Mouse (Mus musculus): ENCODE results near the gene Clstn2.

Gene Clstn2

DNA sequence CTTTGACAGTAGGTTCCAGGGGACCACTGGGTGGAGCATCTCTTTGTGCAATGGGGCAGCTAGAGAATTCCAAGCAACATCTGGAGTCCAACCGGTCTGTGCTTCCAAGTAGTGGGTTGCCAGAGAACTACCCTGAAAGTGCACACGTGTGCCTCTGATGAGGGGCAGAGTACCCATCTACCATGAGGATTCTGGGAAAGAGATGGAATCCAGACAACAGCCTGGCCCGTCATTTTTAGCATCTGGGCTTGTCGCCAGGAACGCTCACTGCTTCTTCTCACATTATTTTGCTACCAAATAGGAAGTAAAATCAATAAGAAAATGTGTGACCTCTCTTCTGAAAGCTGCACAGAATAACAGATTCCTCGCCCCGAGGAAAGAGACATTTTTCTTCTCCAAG, 462.1 kb downstream of the Clstn2 start:
- no peak for DNase-seq (ENCODE audit: low read depth, low spot score)

DNA sequence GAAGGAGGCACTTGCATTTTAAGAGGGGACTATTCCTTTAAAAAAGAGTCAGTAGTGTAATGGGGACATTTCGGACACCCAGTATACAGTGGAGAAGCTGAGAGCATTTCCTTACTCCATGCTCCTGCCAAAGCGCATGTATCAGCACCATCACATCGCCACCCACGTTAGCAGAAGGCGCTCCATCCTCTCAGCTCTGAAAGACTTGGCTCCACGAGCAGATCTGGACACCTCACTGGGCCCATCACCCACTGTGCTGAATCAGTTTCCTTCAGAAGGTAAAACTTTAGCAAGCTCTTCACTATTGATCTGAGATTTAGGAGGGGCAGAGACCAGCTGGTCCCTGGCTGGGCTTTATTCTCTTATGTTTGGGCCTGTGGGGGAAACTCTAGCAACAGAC, 469.9 kb downstream of the Clstn2 start:
- no peak for DNase-seq (ENCODE audit: low read depth, low spot score)

- DNase-seq (ENCODE audit: low read depth, low spot score) = no peak
Measured at GRCm38 (mm10) chr9:97544359-97544758, 488.6 kb downstream of the Clstn2 start.

DNA sequence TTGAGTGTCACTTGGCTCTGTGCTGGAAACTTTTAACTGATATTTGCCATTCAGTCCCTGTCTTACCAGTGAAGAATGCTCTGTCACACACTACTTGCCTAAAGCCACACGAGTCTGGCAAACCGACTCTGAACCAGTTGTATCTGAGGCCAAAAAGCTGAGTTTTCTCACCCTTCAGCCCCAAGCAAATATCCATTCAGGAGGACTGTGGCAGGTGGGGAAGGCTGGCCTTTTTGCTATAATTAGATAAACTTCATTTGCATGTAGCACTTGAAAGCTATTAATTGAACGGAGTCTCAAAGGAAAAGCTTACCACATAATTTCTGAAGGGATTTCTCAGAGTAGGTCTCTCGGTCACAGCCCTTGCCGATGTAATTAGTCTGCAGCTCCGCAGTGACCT, 491.6 kb downstream of the Clstn2 start:
- no peak for DNase-seq (ENCODE audit: low read depth, low spot score)

GRCm38 (mm10) chr9:97538075-97538779, 494.8 kb downstream of the Clstn2 start:
- no peak for DNase-seq (ENCODE audit: low read depth, low spot score)

- no peak for DNase-seq (ENCODE audit: low read depth, low spot score)
Measured at GRCm38 (mm10) chr9:97534196-97534595, 498.8 kb downstream of the Clstn2 start.

DNA sequence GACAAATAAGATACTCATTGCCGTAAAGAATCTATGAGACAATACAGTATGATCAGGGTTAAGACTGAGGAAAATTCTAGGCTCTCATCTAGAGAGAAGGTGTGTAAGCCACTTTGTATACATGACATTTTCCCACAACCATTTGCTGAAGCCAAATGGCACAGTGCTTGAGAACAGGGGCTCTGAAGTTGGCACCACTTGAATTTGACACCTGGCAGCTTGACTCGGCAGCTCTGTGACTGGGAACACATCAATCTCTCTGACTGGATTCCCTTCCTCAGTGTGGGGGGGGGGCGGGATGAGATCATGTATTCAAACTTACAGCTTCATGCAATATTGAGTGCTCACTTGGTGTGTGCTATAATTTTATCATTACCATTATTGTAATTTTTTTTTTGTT, 499.7 kb downstream of the Clstn2 start:
- DNase-seq (ENCODE audit: low read depth, low spot score) = no peak

DNA sequence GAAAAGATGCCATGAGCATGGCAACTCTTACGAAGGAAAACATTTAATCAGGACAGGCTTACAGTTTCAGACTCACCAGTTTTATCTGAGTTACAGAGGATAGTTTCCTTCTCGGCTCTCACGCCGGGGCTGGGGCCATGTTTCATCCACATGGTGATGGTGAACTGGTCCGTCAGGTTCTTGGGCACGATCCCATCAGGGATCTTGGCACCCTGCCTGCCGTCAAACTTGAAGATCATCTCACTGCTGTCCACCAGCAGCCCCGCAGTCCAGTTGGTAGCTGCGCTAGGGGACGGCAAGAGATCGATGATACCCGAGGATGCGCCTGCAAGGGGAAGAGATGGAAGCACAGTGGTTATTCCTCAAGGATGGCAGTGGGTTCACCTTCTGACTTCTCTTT, 500.4 kb downstream of the Clstn2 start:
- DNase-seq (ENCODE audit: low read depth, low spot score) = no peak

GRCm38 (mm10) chr9:97527926-97528325, 505.1 kb downstream of the Clstn2 start:
- DNase-seq (ENCODE audit: low read depth, low spot score) = no peak

DNA sequence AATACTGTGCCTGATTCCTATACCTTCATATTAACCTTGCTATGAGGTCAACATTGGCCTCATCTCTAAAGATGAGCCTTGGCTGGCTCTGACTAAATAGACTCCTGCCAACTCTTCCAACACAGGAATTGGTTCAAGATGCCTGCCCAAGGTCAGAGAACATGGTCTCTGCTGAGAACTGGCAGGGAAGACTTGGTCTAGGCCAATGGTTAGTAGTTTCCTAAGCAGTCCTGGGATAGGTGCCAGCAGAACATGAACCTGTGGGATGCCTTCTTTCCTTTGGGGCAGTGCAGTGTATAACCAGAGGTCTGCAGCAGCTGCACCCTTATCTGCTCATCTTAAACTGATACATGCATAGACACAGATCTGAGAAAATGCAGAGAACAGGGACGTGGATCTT, 505.7 kb downstream of the Clstn2 start:
- DNase-seq (ENCODE audit: low read depth, low spot score) = no peak

- no peak for DNase-seq (ENCODE audit: low read depth, low spot score)
Measured at GRCm38 (mm10) chr9:97525563-97525962, 507.4 kb downstream of the Clstn2 start.

DNA sequence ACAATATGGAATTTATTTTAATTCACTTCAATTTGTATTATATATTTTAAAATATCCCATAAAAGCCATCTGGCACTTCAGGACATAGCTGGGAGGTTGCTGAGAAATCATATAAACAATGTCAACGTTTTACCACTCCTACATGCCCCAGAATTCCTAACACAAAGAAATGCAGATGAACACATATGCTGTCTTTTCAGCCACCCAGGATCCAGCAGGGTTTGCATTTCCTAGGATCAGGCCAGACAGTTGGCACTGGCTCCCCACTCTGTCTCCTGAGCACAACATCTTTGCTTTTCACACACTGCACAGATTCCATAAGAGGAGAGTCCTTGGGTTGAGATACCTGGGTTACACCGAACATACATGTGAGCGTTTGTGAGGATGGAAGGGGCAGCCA, 508.1 kb downstream of the Clstn2 start:
- DNase-seq (ENCODE audit: low read depth, low spot score) = no peak

DNA sequence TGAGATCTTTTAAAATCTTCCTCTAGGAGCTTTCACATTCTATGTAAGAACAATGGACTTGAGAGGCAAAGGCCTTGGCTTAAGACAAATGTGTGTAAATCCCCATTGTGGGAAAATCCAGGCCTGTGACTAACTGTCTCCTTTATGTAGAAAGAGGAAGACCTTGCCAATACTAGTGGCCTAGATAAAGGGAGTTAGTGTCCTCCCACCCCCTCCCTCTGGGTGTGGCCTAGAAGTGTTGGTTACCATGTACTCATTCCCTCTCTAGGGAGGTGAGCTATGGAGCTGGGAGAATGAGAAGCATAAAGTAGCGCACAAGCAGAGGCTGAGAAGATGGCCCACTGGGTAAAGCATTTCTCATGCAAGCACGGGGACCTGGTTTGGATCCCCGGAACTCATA, 512.2 kb downstream of the Clstn2 start:
- no peak for DNase-seq (ENCODE audit: low read depth, low spot score)

DNA sequence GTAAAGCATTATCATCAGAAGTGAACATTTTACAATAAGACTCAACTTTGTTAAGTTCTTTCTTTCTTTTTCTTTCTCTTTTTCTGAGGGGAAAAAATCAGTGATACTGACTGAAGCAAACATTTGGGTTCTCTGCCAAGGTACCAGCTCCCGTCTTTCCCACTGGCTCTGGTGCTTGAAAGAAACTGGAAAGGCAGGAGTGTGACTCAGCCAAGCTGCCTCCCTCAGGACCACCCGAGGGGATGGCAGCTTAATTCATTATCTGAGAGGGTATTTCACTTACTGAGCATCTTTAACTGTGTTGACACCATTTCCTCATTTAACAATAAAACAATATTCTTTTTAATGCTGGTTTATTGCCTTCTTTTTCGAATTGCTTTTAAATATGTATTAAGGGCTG, 516.0 kb downstream of the Clstn2 start:
- no peak for DNase-seq (ENCODE audit: low read depth, low spot score)

DNA sequence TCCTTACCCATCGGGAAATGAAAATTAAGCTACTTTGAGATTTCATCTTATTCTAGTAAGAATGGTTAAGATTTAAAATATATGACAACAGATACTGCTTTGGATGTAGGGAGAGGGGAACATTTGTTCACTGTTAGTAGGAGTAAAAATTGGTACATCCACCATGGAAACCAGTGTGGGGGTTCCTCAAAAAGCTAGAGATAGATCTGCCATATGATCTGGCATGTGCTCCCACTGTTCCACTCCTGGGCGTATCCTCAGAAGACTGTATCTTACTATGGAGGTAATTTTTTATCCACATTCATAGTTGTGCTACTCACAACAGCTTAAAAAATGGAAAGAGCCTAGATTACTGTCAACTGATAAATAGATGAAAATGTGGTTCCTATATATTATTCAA, 518.3 kb downstream of the Clstn2 start:
- no peak for DNase-seq (ENCODE audit: low read depth, low spot score)

- no peak for DNase-seq (ENCODE audit: low read depth, low spot score)
Measured at GRCm38 (mm10) chr9:97512282-97512850, 520.6 kb downstream of the Clstn2 start.

DNA sequence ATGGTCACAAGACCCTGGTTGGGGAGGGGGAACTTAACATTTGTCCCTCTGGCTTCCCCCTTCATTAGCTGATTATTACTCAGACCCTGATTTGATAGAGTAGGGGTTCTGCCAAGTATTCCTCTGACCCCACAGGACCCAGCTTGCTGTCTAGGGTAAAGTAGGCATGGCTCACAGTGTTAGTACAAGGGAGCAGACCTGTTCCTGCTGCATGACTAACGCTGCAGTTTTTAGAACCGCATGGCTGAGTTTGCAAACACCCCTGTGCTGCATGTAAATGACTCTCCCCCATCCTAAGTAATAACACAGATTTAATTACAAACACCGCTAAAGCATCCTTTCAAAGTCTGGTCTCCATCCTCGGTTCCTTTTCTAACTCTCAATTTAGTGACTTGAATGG, 531.6 kb downstream of the Clstn2 start:
- DNase-seq (ENCODE audit: low read depth, low spot score) = no peak

- no peak for DNase-seq (ENCODE audit: low read depth, low spot score)
Measured at GRCm38 (mm10) chr9:97495056-97495455, 537.9 kb downstream of the Clstn2 start.

GRCm38 (mm10) chr9:97491626-97492025, 541.4 kb downstream of the Clstn2 start:
- no peak for DNase-seq (ENCODE audit: low read depth, low spot score)

- no peak for DNase-seq (ENCODE audit: low read depth, low spot score)
Measured at GRCm38 (mm10) chr9:97490591-97491176, 542.3 kb downstream of the Clstn2 start.

DNA sequence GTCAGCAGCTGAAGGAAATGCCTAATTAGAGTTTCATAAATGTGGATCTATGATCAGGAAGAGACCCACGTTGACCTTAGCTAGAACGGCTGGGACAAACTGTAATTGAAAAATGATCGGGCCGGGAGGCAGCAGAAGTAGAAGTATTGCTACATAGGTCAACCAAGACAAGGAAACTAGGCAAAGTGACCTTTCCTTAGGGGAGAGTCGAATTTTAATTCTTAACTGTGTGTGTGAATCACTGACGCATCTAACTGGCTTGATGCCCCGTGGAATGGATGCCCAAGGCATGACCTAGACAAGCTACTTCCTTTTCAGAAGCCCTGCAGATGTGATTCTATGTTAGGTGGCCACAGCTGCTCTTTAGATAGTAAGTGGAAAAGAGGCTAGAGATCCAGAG, 546.2 kb downstream of the Clstn2 start:
- no peak for DNase-seq (ENCODE audit: low read depth, low spot score)

DNA sequence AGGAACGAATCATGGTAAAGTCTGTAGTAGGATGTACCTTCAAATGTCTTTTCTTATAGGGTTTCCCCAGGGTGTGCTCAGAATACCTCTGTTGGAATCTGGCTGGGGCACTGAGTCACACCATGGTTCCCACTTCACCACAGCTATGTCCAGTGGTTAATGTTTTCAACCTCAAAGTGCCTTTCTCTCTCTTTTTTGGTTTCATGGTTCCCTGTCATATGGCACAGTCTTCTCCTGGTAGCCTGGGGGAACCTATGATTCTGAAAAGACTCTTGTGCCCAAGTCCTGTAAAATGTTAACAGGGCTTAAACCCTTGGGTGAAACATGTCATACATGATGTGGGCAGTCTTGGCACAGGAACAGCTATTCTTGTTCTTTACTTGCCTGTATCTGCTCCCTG, 551.8 kb downstream of the Clstn2 start:
- no peak for DNase-seq (ENCODE audit: low read depth, low spot score)

DNA sequence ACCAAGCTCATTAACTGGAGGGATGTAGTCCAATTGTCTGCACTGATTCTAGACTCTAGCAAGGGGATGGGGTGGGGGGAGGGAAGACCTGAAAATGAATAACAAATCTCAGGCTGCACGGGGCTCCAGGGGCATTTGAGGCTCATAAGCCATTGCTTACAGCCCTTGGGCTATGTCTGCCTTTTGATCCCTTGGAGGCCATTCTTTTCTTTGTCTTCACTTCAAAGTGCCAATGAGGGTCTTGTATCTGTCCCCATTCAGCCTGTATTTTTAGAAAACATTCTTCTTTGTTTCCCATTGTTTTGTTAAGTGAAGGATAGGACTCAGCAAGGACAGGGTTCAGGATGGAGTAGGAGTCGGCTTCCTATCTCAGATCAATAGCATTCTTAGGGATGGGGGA, 556.0 kb downstream of the Clstn2 start:
- DNase-seq (ENCODE audit: low read depth, low spot score) = no peak

All from A20 (cell line).